ENCODE assay signal across 13 mouse cellular contexts in the genomic region with DNA sequence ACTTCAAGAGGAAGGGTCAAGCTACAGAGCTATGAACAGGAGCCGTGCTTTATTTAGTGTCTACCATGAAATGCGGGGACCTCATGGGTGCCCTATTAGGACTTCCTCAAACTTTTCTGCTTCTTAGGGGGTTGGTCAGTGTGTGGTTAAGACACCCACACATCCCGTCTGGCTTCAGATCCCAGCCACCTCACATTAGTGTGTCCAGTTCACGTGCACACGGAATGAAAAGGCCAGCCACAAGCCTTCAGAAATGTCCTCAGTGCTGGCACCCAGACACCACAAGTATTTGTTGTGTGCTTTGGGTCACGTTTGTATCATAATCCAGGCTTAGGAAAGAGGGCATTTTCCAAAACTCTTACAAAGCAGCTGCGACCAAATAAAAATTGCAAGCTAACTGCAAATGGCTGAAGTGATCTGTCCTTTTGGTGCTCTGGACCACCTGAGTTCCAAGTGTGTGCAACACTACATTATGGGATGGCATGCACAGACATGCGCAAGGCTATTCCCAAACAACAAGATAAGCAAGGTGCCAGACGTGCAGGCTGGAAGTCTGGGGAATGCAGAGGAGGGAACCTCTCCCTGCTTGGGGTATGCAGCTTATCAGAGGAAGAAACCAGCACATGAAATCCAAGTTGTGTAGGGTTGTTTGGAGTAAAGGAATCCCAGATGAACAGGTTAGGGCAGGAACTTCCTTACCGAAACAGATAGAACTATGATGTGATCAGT.
"Had no signal": no experiment of that assay in that cellular context is flagged by ENCODE, and none has a peak within 500 bp of the region (broad histone marks: within the 10 kb centered on the region; RNA-seq: fewer than 3 reads in every experiment).

No protein-coding gene starts in this region.

- H3K9me3 ChIP-seq: limb, embryonic 12.5 days; liver, embryonic 13.5 days; lung, embryonic 15.5 days; midbrain, embryonic 13.5 days; neural tube, embryonic 12.5 days had no signal

- H3K27me3 ChIP-seq: limb, embryonic 12.5 days; lung, embryonic 15.5 days; midbrain, embryonic 13.5 days; neural tube, embryonic 12.5 days had no signal

- H3K27ac ChIP-seq: limb, embryonic 12.5 days; liver, embryonic 13.5 days; lung, embryonic 15.5 days; macrophage; midbrain, embryonic 13.5 days; neural tube, embryonic 12.5 days; stomach, postnatal 0 days had no signal

- H3K36me3 ChIP-seq: limb, embryonic 12.5 days; liver, embryonic 13.5 days; lung, embryonic 15.5 days; midbrain, embryonic 13.5 days; neural tube, embryonic 12.5 days had no signal

- H3K4me2 ChIP-seq: limb, embryonic 12.5 days; liver, embryonic 13.5 days; lung, embryonic 15.5 days; midbrain, embryonic 13.5 days; neural tube, embryonic 12.5 days had no signal

- H3K4me3 ChIP-seq: limb, embryonic 12.5 days; liver, embryonic 13.5 days; lung, embryonic 15.5 days; midbrain, embryonic 13.5 days; neural tube, embryonic 12.5 days had no signal

- H3K9ac ChIP-seq: limb, embryonic 12.5 days; liver, embryonic 13.5 days; liver, postnatal 0 days; lung, embryonic 15.5 days; midbrain, embryonic 13.5 days; neural tube, embryonic 12.5 days had no signal

- H3K4me1 ChIP-seq: lung, embryonic 15.5 days had no signal

- ATAC-seq: intestine, embryonic 16.5 days; liver, postnatal 0 days; midbrain, embryonic 13.5 days had no signal

- DNase-seq: kidney, adult 8-10 months; kidney, postnatal 25 days; liver; liver, embryonic 13.5 days; liver, postnatal 0 days; lung, postnatal 14 days had no signal
